ENCODE assay signal across 18 mouse cellular contexts in genomic region chr7:64580293-64580692, GRCm38 (mm10).
DNase-seq lines count a peak whose midpoint lies in the region; ATAC-seq and TF ChIP-seq lines count a peak whose summit lies in the region.
"Had no signal": no experiment of that assay in that cellular context is flagged by ENCODE, and none has a peak within 500 bp of the region (broad histone marks: within the 10 kb centered on the region; RNA-seq: fewer than 3 reads in every experiment).

No protein-coding gene starts in this region.

- H3K27me3 ChIP-seq in hindbrain, embryonic 13.5 days: no peaks in the 10 kb centered on the region
- H3K27me3 ChIP-seq in neural tube, embryonic 15.5 days (replicated peaks): no peaks in the 10 kb centered on the region
- H3K27me3 ChIP-seq: liver, embryonic 12.5 days had no signal

- H3K9me3 ChIP-seq in hindbrain, embryonic 13.5 days: no peaks in the 10 kb centered on the region
- no peaks in the 10 kb centered on the region for H3K9me3 ChIP-seq in neural tube, embryonic 15.5 days (replicated peaks)

- no peak for TF ChIP-seq POLR2A in lung, adult 2 months (IDR thresholded peaks at IDR 0.05; ENCODE audit: borderline replicate concordance, extremely low read depth, low read depth, low read length)

- 55% methylated on average over 4 of the region's 4 CpGs for WGBS in hindbrain, embryonic 13.5 days
- 44% methylated on average over 4 of the region's 4 CpGs for WGBS in neural tube, embryonic 15.5 days
- 62% methylated on average over 4 of the region's 4 CpGs for WGBS in lung, adult 2 months

- 0 out of 2 replicates have a peak overlapping the region, but pooled peaks have one; percentile 29 for H3K9ac ChIP-seq in hindbrain, embryonic 13.5 days
- no peak overlapping the region for H3K9ac ChIP-seq in neural tube, embryonic 15.5 days (replicated peaks)
- H3K9ac ChIP-seq: liver, embryonic 12.5 days had no signal

- H3K4me2 ChIP-seq in hindbrain, embryonic 13.5 days: no peak overlapping the region
- H3K4me2 ChIP-seq in neural tube, embryonic 15.5 days: no peak overlapping the region
- H3K4me2 ChIP-seq: liver, embryonic 12.5 days had no signal

- peak; percentile 25; the same call in 1 of the 2 replicates for ATAC-seq in hindbrain, embryonic 13.5 days (ENCODE audit: low FRiP score)
- no peak for ATAC-seq in neural tube, embryonic 15.5 days (ENCODE audit: low FRiP score)
- no peak for ATAC-seq in inflammation-experienced regulatory T-cells, adult 6 months
- ATAC-seq: intestine, embryonic 16.5 days; liver, embryonic 12.5 days had no signal

- TF ChIP-seq CTCF in lung, adult 2 months (IDR thresholded peaks at IDR 0.05; ENCODE audit: insufficient read depth, low read length): no peak

- no peaks in the 10 kb centered on the region for H3K36me3 ChIP-seq in hindbrain, embryonic 13.5 days
- H3K36me3 ChIP-seq in neural tube, embryonic 15.5 days: no peaks in the 10 kb centered on the region
- H3K36me3 ChIP-seq: liver, embryonic 12.5 days had no signal

- peaks cover 47% of the 10 kb centered on the region for H3K4me1 ChIP-seq in hindbrain, embryonic 13.5 days (replicated peaks)
- peaks cover 34% of the 10 kb centered on the region for H3K4me1 ChIP-seq in neural tube, embryonic 15.5 days
- no peaks in the 10 kb centered on the region for H3K4me1 ChIP-seq in lung, adult 2 months (ENCODE audit: control insufficient read depth, insufficient read depth, low read length)
- H3K4me1 ChIP-seq: liver, embryonic 12.5 days had no signal

- DNase-seq in cerebellum, postnatal 10 days: peak; percentile 24 to 36
- no peak for DNase-seq in cerebellum, postnatal 4 days (ENCODE audit: low spot score in 2 of 2)
- peak; percentile 46 for DNase-seq in right cerebral cortex, adult 18-20 months
- no peak for DNase-seq in right cerebral cortex, adult 2 months (ENCODE audit: low spot score in 2 of 2)
- no peak for DNase-seq in lung, adult 2 months
- DNase-seq: adrenal gland, postnatal 14 days; gastrocnemius, adult 2 months; heart, adult 2 months; heart, postnatal 10 days; kidney, postnatal 36 days; lung, postnatal 14 days; thymus, adult 2 months had no signal

- peak overlapping the region; percentile 82 for H3K27ac ChIP-seq in hindbrain, embryonic 13.5 days
- peak overlapping the region; percentile 66 for H3K27ac ChIP-seq in neural tube, embryonic 15.5 days (replicated peaks)
- H3K27ac ChIP-seq: gastrocnemius, adult 2 months; heart, adult 2 months; liver, embryonic 12.5 days had no signal

- no peak overlapping the region for H3K4me3 ChIP-seq in hindbrain, embryonic 13.5 days
- H3K4me3 ChIP-seq in neural tube, embryonic 15.5 days (replicated peaks): no peak overlapping the region
- no peak overlapping the region for H3K4me3 ChIP-seq in lung, adult 2 months (replicated peaks; ENCODE audit: extremely low read depth, low read depth, low read length)
- H3K4me3 ChIP-seq: erythroblast, embryonic 14.5 days; gastrocnemius, adult 2 months; heart, adult 2 months; liver, embryonic 12.5 days had no signal

Comparison
In these comparisons a context has a peak if more than half of its experiments do, and no peak if none do; other contexts are left out.
1. DNase-seq: peak in cerebellum, postnatal 10 days (2 of 2) and right cerebral cortex, adult 18-20 months (single experiment); none in cerebellum, postnatal 4 days (0 of 2), right cerebral cortex, adult 2 months (0 of 2) and lung, adult 2 months (single experiment).